Mouse (Mus musculus) embryo, embryonic 10 days (tissue): ENCODE measurements at regions not wholly inside any gene's neighbourhood (a gene's known extent, or its start where the extent isn't known, plus 50 kb on each side); places are given as distances from the start of the nearest gene placed in this dataset.

Experiments used
- DNase-seq: peaks from one replicate; pipeline ENCODE4 v3.0.0-alpha.2; 2015; ENCODE audit warnings: low spot score

DNA sequence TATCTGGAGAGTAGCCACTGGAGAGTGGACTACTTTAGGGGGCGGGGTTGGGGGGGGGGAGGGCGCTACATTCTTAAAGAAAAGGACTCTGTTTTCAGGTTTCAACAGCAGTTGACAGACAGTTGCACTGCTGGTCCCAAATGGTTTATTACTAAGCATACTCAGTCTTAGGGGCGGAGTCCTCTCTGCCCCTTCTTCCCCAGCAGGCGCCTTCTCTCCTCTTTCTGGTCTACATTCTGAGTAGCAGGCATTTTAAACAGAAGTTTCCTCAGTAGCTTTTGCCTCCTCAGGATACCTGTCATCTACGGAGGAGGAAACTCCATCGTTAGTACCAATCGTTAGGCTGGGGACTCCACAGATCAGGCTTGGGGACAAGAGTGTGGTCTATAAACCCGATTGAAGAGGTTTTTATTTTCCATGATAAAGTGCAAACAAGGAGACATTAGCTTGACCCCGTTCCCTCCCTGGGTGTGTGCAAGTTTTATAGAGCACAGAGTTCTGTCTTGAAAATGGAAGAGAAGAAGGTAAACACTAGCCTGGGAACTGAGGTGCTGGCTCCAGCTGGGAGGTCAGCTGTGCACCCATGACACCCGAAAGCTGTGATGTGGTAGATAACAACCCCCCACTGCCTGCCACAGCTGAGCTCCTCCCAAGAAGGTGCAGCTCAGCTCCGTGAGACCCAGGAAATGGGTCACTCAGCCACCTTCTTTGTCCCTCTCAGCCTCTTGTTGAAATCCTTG, 107.8 kb downstream of the Btg1 start:
- peak; percentile 14 for DNase-seq

DNA sequence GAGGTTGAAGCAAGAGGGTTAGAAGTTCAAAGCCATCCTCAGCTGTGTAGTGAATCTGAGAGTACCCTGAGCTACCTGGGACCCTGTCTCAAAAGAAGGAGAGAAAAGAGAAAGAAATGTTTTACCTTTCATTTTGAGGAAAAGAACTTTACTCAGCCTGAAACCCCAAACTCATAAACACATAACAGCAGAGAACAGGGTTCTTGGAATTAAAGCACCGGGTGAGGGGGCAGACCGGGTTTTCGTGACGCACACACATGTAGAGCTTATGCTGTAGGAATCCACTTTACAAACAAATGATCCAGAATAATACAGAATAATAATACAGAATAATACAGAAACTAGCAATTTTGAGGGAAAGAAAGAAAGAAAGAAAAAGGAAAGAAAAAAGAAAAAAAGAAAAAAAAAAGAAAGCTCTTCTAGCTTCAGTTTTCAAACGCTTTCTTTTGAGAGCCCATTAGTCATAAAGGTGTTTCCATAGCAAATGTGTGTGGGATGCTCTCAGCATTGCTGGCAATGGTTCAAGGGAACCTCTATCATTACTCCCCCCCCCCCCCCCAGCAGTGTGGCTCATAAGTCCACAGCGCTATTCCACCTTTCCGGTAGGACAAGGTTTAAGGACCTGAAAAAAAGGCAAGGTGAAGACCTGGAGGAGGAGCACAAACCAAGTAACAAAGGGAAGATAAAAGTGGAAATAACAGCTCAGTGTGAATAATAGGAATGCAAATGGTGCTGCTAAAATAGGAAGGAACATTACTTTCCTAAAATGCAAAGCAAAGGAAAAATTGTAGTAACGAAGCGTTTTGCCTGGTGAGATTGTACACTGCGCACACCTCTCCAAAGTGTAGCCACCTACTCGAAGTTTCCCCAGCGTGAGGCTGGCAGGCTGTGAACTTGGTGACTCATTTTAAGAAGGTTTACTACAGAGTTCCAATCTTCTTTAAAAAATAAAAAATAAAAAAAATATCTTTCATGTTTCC, 110.3 kb downstream of the Btg1 start:
- no peak for DNase-seq

DNA sequence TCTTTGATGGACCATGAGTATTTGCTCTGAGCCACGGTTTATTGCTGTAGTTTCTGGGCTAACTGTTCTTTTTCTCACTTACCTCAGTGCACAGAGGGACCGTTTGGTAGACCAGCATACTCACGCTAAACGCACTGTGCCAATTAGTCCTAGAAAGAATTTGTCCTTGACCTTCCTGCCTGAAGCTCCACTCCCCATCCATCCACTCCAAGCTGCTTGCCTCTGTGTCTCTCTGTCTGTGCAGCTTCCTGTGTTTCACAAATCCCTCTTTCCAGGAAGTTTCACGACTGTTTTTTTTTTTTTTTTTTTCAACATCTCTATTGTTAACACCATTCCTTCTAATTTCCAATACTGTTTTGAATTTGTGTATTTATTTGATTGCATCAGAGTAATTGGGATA, 116.8 kb downstream of the Btg1 start:
- no peak for DNase-seq

DNA sequence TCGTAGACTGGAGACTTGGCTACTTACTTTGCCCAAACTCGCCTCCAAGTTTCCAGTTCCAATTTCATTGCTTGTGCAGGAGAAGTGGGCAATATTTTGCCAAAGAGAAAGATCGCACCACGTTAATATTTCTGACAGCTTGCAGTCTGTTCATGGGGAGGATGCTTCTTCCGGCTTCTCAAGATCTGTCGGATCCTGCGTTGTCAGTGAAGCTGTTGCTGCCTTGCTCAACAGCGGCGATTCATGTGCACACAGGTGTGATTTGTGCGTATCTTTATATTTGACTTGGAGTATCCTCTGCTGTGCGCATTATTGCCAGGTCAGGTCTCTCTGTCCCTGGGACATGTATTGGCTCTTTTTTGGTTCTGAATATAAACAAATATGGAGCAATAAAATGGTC, 118.3 kb downstream of the Btg1 start:
- DNase-seq = no peak

DNA sequence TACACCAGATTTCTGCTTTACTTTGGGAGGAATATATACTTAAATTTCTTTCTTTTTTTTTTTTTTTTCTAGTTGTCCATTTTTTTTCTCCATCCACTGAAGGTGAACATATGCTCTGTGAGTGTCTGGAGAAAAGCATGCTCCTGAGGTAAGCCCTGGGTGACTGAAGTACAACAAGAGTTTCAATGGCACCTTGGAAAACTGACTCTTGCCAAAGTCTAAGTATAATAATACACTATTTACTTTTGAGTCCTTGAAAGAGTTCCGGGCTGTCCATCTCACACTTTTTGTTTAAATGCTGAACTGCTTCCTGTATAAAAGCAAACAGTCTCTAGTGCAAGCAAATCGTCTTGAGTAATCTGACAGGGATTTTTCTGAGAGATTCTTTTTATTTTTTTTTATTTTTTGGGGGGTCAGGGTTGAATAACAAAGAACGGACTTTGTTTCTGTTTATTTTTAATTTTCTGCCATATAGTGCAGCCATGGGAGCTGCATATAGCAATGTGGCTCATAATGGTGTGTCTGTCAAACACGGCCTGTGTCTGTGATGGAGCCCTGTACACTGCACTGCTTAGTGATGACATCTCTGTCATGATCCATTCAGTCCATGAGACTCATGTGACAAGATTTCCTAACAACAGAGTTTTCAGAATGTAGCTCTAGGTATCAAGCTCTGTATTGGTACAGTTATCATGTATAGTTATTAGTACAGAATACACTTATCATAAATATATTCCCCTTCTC, 119.3 kb downstream of the Btg1 start:
- no peak for DNase-seq

DNA sequence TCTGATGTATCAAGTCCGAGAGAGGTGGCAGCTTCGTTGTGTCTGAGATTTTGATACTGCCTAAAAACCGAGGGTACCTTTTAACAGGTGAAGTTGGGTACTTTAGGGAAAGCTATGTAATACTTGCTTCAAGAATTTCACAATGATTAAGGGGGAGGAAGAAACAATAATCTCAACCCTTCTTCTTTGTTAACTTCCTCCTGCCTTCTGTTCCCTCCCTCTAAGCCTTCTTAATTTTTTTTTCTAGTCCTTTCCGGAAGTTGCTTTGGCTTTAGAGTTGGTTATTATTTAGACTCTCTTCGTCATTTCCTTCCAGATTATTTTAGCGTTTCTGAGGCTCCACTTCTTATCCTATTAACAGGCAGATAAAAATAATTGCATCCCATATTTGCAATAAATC, 121.2 kb downstream of the Btg1 start:
- DNase-seq = no peak

DNA sequence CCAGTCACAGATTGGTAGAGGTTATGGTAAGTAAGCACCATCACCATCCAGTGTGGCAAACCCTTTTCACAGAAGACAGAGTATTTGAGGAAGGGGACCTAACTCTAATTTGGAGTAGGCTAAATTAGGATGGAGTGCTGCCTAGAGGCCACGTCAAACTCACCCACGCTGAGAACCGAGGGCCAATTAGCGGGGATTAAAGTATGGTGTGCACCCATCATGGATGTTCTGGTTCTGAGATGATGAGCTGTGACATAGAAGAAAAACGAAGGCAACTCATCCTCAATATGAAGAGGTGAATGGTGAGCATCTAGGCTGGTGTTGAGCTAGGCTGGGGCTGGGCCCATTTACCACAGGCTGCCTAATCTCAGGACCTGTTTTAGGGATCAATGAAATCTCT, 121.8 kb downstream of the Btg1 start:
- no peak for DNase-seq

DNA sequence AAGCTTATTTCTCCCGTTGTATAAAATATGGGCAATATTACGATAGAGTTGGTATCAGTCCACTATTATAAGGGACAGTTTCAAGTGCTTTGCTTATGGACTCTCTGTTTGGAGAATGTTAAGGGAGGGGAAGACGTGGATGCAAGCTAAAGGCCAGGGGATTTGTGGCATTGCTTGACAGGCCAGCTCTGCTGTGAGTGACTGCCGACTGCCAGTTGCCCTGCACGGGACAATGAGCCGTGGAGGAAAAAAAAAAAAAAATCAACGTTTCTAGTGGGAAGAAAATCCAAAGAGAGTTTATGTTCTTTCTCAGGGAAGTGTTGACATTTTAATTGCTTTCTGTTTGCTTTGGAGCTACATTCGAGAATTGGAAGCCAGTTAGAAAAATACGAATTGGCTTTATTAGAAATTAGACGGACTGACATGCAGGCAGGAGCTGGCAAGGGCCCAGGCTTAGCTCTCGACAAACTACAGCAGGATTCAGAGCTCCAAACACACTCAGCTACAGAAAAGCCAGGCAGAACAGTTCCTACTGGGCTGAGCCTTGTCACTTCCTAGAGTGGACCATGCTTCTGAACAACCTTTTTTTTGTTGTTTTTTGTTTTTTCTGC, 127.5 kb downstream of the Btg1 start:
- no peak for DNase-seq

DNA sequence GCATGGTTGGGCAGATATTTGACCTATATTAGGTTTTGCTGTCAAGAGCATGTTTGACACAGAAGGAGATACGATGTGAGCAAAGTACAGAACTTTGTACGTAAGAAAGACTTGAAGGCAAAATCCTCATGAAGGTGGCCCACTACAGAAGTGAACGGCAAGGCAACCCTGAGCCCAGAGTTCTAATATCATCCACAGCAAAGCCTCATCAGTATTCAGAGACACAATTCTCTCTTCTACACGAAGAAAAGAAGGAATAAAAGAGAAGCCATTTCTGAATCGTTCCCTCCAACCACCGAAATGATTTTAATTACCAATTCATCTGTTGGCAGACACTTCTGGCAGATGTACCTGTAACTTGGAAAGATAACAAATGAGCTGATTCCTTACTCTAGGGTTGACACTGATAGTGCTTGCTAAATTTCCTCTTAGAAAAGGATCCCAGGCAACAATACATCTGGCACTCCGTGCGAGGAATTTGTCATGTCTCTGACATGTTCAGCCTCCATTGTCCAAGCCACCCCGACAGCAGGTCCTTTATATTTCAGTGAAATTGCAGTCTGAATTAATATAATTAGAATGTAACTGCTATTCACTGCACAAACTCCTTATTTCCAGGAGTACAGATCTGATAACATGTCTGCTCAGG, 130.3 kb downstream of the Btg1 start:
- no peak for DNase-seq

DNA sequence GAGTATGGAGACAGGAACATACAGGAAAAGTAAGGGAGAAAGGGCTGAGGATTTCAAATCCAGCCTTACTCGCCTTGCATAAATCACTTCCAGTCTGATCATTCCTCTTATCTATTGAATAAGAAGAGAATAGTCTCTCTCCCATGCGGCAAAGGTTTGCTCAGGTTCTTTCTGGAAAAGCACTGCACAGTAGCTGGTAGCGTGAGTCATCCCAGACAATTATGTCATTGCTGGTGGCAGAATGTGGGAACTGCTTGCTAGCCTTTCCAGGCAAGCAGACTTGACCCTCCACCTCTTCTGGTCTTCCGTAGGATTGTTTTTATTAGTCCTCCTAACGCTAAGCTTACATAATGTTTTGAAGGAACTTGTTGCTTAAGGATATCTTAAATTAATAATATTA, 134.1 kb downstream of the Btg1 start:
- DNase-seq = peak; percentile 42

DNA sequence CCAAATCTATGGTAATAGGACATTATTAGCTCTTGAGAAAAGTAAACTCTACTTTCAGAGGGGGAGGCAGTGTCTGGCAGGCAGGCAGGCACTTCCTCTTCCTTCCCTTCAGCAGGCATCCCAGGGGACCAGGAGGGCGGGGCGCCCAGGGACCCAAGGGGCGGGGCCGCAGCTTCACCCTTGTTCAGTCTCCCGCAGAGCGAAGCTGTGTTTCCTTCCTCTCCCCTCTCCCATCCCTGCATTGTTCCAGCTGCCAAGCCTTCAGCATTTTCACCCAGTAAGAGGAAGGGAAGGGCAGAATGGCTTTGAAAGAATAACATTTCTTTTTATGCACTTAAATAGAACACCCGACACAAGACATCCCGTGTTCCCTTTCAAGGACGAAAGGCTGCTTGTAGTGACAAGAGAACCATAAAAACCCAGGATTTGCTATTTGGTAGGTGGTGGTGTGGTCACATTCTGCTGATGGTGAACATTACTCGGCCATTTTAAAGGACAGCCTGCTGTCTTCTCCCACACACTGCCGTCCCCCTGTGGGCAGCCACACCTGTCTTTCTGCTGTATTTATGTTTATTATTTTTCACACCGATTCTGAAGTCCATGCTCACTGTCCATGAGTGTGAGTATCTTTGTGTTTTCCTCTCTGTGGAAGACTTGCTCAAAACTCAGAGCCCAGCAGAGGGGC, 134.9 kb downstream of the Btg1 start:
- DNase-seq = peak; percentile 79

DNA sequence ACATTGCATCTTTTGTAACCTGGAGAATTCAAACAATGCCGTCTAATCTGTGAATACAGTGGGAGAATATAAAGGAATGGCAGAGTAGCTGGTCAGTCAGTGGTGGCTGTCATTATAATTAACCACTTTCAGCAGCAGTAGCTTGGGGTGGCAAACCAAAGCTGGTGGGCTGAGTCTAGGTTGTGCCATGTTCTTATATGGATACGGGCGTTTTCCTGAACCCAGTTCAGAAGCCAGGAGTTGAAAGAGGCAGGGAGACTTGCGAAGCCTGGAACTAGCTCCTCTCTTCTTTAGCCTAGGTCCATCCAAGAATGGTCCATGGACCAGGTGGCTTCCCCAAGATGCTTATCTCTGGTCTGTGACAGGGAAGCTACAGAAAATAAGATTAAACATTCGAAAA, 135.7 kb downstream of the Btg1 start:
- no peak for DNase-seq

DNA sequence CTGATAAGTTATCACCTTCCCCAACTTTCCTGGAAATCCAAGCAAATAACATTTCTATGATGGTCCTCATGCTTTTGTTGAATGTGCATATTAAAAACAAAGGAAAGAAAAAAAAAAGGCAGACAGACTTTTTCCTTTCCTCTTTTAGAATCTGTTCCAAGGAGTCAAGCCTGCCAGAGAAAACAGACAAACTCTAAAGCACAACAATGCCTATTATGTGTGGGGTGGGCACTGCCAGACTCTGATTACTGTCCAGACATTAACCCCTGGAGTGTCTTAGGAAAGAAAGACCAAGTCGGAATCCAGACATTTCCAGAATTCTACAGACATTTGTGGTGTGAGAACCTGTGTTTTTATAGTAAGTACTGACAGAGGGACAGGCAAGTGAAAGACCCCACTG, 136.7 kb downstream of the Btg1 start:
- no peak for DNase-seq

DNA sequence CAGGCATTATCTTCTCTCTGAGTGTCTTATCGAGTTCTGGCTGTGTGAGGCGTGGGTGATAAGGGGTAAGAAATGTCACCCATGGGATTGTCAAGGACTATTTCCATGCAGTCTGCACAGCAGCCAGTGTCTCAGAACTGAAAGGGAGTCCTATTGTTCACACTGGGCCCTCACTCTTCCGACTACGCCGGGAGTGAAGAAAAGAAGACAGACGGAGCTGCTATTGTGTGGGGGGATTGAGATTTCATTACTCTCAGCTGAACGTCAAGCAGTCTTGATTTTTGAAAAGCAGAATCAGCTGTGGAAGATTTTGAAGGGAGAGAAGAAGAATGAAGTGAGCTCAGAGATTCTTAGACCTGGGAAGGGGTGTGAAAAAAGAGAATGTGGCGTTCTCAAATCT, 138.9 kb downstream of the Btg1 start:
- peak; percentile 34 for DNase-seq

DNA sequence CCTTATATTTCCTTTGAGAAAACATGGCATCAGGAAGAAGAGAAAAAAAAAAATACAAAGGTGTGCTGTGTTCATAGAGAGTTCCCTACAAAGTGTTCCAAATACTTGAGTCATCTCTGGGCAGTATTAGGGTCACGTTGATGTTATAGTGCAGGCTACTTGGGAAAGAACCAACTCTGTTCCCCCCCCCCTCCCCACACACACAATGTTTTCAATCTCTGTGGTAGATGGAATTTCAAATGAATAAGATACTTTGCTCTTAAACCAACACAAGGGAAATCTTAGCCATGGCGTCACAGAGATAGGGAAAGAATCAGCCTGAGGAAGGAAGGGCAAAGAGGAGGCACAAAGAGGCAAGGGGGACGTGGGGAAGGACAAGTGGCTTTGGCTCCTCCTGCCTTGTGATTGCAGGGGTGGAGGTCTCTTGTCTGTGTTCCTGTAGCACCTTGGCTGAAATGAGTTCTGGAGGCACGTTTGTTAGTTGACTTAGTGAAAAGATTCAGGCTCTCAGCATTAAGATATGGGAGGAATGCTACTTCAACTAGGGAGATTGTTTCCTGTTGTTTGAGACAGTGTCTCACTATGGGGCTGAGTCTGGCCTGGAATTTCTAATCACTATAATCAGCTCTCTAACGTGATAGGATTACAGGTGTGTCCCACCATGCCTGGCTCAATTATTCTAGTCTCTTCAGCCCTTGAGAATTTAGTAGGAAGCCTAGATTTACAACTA, 139.7 kb downstream of the Btg1 start:
- DNase-seq = no peak

DNA sequence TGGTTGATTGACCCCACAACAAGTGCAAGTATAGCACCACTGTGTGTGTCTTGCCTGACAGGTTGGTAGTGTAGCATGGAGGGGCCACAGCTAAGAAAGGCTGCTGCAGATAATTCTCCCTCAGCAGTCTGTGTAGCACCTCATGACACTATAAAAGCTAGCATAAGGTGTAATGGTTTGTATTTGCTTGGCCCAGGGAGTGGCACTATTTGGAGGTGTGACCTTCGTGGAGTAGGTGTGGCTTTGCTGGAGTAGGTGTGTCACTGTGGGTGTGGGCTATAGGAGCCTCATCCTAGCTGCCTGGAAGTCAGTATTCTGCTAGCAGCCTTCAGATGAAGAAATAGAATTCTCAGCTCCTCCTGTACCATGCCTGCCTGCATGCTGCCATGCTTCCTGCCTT, 140.5 kb downstream of the Btg1 start:
- DNase-seq = no peak

DNA sequence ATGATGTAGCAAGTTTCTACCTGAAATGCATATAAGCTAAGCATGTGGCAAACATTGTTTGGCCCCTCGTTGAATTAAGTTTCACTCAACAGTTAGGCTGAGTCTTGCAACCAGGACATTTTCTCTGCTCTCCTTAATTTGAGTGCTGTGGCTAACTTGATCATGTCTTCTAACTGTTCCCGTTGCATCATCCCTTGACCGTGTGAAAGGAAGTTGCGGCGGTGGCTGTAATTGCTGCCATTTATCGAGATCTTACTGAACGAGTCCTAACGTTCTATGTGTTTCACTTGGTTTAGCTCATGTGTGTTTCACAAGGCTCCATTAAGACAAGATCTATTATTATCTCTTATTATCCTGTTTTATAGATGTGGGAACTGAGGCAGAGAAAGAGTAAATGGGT, 144.8 kb downstream of the Btg1 start:
- no peak for DNase-seq

DNA sequence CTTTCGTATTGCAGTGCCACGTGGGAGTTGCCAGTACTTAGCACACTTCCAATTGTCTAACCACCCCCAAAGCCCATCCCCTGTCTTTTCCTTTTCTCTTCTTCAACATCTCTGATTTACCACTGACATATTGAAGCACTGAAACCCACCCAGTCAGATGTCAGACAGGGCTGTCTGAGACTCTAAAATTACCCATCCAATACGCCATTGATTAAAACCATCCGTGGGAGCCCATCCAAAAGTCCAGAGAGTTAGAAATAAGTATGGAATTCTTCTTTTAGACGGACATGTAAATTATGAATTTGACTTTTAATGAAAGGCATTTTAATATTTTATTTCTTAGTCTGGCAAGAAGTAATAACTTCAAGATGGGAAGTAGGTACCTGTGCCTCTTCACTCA, 148.8 kb downstream of the Btg1 start:
- no peak for DNase-seq

DNA sequence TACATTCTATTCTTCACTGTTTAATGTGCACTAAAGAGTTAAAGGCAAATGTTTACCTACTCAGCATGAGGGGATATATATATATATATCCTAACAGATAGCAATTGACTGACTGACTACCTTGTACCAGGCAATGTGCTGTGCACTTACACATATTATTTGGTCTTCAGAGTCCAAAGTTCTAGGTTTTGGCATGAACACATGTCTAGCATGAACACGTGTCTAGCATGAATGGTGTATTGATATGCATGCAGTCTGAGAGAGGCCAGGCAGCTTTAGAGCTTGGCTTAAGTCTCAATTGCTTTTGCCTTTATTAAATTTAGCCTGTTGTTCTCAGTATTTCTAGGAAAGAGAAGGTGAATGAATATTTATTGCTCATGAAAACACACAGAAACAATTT, 161.4 kb downstream of the Btg1 start:
- no peak for DNase-seq

DNA sequence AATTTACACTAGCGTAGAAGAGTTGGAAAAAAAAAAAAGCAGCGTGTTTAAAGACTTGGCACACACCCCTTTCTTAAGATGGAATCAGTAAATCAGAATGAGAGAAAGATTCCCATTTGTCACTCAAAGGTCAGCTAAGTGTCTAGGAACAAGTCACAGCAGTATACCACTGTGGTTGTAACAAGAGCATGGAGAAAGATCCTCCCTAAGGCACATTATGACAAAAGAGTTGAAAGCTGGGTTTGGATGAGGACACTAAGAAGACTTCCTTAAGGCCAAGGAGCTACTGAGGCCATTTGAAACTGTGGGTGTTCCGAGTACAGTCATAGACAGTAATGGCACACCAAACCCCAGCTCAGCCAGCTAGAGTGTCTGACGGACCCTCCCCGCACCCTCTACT, 167.2 kb downstream of the Btg1 start:
- DNase-seq = no peak
